Mouse (Mus musculus) stomach, embryonic 16.5 days (tissue): ENCODE measurements around the gene Gm45194. TPM values are rescaled to one million over a fixed set of nuclear protein-coding genes. Genes with fewer than 3 reads are reported as not detected.

ENCODE experiments used
- ATAC-seq: fragments of 200-750 bp; cut with Nextera tagmentation; 2 replicates; pipeline ENCODE4 v1.8.0; 2017; ENCODE audit warnings: moderate number of reproducible peaks, moderate TSS enrichment; ENCODE audit not compliant: insufficient read depth, low FRiP score
- H3K27ac ChIP-seq: fragments of 300-500 bp; sonication (generic); 2 replicates; pipeline ENCODE4 v1.5.1; 2014; ENCODE audit warnings: low read length
- H3K27me3 ChIP-seq: fragments of 300-500 bp; sonication (generic); 2 replicates; pipeline ENCODE4 v1.6.1; 2014; ENCODE audit warnings: low read length, control low read depth, mixed read lengths; ENCODE audit not compliant: control insufficient read depth, insufficient read depth
- H3K36me3 ChIP-seq: fragments of 300-500 bp; sonication (generic); 2 replicates; pipeline ENCODE4 v1.6.1; 2014; ENCODE audit warnings: low read length; ENCODE audit not compliant: control insufficient read depth, insufficient read depth
- H3K4me1 ChIP-seq: fragments of 300-500 bp; sonication (generic); 2 replicates; pipeline ENCODE4 v1.6.1; 2014; ENCODE audit warnings: low read length, control low read depth, mixed read lengths; ENCODE audit not compliant: control insufficient read depth, insufficient read depth
- H3K4me2 ChIP-seq: fragments of 300-500 bp; sonication (generic); 2 replicates; pipeline ENCODE4 v1.6.1; 2014; ENCODE audit warnings: low read depth, low read length, mixed read lengths
- H3K4me3 ChIP-seq: fragments of 300-500 bp; sonication (generic); replicated peaks from 2 replicates; pipeline ENCODE4 v1.5.1; 2014; ENCODE audit warnings: mild to moderate bottlenecking, low read length
- H3K9ac ChIP-seq: fragments of 300-500 bp; sonication (generic); 2 replicates; pipeline ENCODE4 v1.6.1; 2014; ENCODE audit warnings: low read length
- H3K9me3 ChIP-seq: fragments of 300-500 bp; sonication (generic); replicated peaks from 2 replicates; pipeline ENCODE4 v1.6.1; 2016; ENCODE audit warnings: low read length, control low read depth; ENCODE audit not compliant: control insufficient read depth
- WGBS: fragments of 180-500 bp; shearing (Covaris S2); extraction: QIAGEN DNeasy Blood & Tissue Kit; methylation state at CpG from one replicate; pipeline ENCODE4 v1.1.7; 2014; 5-methylcytosine and 5-hydroxymethylcytosine counted together
- polyA plus RNA-seq: library from polyadenylated mRNA; unstranded; fragments of >200 nt; fragmentation: Nextera tagmentation; extraction: Ambion mirVana; gene quantifications from 2 replicates; pipeline ENCODE4 v1.2.1, GENCODE M21; 2015

The Gm45194 gene
- polyA plus RNA-seq: 0.23 TPM in 1 of 2 replicates, not detected in the other

DNA sequence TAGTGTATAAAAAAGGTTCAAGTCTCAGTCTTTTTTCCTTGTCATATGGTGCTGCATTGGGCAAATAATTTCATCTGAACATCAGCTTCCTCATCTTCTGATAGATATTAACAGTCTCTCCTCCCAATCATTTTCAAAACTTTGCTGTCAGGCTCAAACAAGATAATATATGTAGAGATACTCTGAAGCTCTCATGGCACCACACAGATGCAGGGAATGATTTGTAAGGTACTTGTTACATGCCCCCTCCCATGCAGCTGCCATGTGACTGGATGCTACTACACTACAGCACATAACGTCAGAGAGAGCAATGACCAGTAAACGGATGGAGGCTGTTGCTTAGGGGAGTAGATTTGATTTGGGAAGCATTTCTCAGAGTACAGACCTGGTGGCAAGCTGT is at the start of gene Gm45194:
Gm45194 (plus strand) TSS at position 301 of the 400 bp plus-strand sequence.
- no peak within 1 kb of the TSS for H3K4me3 ChIP-seq
- no peak for ATAC-seq
- no peak within 1 kb of the TSS for H3K4me2 ChIP-seq
- WGBS: 38% methylated on average over 2 of the region's 2 CpGs
- no peaks in the 10 kb centered on the region for H3K4me1 ChIP-seq
- no peak within 1 kb of the TSS for H3K27ac ChIP-seq
- H3K27me3 ChIP-seq: no peaks in the 10 kb centered on the region
- H3K9me3 ChIP-seq: no peaks in the 10 kb centered on the region
- H3K9ac ChIP-seq: no peak within 1 kb of the TSS
- H3K36me3 ChIP-seq: no peaks in the 10 kb centered on the region

DNA sequence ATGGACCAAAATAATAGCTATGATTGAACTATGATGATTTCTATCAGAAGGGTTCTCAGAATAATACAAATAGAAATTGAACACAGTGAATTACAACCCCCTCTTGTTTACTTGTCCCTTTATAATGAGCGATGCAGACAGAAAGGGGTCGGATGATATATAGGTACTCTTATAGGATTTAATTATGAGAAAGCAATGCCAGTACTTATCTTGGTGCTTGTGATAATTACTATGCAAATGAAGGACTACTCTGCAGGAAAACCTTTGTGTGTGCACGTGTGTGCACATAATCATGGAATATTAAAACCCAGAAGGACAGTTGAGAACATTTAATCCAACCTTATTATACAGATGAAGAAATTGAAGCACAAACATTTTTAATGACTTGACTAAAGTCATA is 35.3 kb upstream of the Gm45194 start:
- ATAC-seq: no peak
- Histone ChIP-seq H3K27me3 (no peaks in the 10 kb centered on the region), H3K4me2 (no peak overlapping the region), H3K9ac (no peak overlapping the region), H3K36me3 (no peaks in the 10 kb centered on the region), H3K27ac (no peak overlapping the region), H3K4me3 (no peak overlapping the region), H3K9me3 (no peaks in the 10 kb centered on the region), H3K4me1 (no peaks in the 10 kb centered on the region)
- WGBS: 58% methylated on average over 3 of the region's 3 CpGs

DNA sequence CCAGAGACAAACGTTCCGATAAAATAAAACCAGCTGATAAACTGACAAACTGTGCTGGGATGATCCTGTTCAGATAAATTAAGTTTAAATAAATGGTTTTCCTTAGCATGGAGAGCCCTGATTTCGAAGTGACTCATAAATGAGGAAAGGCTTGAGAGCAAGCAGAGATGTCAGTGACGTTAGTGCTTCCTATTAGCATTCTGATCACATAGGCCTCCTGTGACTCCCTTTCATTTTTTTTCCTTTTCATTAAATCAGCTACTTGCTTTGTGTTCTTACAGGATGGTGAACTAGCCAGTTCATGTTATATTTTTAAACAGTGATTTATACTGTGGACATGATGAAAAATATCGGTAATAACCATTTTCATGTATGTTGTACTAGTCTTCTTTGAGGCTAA is 9.9 kb upstream of the Gm45194 start:
- no peak overlapping the region for H3K9ac ChIP-seq
- ATAC-seq: no peak
- no peak overlapping the region for H3K4me3 ChIP-seq
- H3K36me3 ChIP-seq: no peaks in the 10 kb centered on the region
- H3K27me3 ChIP-seq: no peaks in the 10 kb centered on the region
- H3K4me1 ChIP-seq: no peaks in the 10 kb centered on the region
- H3K27ac ChIP-seq: no peak overlapping the region
- WGBS: 79% methylated on average over 5 of the region's 5 CpGs
- no peaks in the 10 kb centered on the region for H3K9me3 ChIP-seq
- H3K4me2 ChIP-seq: no peak overlapping the region

DNA sequence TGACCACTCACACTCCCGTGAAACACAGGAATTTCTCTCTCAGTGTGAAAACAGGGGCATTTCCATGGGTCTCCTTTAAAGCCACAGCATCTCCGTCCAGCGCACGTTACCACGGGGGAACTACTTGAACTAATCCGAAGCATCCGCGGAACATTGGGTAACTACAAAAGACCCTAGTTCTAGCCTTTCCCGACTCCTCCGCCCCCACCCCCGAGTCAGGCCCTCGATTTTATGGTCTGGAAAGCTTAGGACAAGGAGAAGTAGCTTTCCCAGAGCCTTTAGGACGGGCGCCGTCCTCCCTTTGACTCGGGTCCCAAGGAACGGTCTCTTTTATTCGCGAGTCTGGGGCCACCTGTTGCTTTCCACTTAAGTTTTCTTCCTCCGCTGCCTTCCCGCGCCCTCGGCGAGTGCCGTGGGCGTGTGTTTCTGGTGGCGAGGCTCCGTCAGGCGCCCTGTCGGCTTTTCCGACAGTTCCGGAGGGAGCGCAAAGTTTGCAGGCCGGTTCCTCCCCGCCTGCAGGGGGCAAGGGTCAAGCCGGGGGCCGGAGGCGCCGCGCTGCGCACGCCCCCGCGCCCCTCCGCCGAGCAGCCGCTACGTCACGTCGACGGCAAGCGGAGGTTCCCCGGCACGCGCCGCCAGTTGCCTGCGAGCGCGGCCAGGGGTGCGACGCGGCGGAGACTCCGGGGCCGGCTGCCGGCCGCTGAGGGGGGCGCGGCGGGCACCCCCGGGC is 3.3 kb downstream of the Gm45194 start:
- no peak for ATAC-seq
- H3K9ac ChIP-seq: peak overlapping the region; percentile 28; the same call in 1 of the 2 replicates
- no peak overlapping the region for H3K27ac ChIP-seq
- H3K36me3 ChIP-seq: no peaks in the 10 kb centered on the region
- H3K27me3 ChIP-seq: no peaks in the 10 kb centered on the region
- H3K4me1 ChIP-seq: no peaks in the 10 kb centered on the region
- H3K4me3 ChIP-seq: peak overlapping the region; percentile 42
- peak overlapping the region; percentile 64 for H3K4me2 ChIP-seq
- WGBS: 25% methylated on average over 61 of the region's 71 CpGs
- H3K9me3 ChIP-seq: no peaks in the 10 kb centered on the region

DNA sequence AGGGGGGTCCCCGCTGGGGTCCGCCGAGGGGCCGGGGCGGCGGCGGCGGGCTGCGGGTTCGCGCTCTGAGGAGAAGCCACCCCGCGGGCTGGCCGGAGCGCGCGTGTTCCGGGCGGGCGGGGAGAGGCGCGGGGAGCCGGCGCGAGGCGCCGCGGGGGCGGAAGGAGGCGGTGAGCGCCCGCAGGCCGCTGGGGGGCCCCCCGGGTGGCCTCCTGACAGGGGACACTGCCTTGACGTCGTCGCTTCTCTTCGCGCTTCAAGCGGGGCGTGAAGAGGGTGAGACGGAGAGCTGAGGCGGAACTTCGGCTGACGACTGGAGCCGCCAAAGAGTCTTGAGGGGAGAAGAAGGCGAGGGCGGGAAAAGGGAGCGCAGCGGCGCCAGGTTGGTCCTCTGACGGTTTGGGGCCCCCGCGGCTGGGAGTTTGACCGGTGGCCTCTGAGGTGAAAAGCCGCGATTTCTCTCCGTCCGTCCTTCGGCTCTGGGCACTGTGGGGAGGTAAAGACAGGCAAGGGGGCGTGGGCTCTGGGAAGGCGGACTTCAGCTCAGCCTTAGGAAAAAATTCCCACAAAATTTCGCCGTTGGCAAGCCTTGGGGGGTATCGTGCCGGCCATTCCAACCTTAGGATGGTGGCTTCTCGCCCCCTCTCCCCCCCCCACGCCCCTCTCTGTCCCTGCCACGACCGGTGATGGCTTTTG is 4.0 kb downstream of the Gm45194 start:
- Histone ChIP-seq H3K9me3 (no peaks in the 10 kb centered on the region), H3K4me2 (peak overlapping the region; percentile 64), H3K9ac (0 out of 2 replicates have a peak overlapping the region, but pooled peaks have one; percentile 28), H3K4me1 (no peaks in the 10 kb centered on the region), H3K27me3 (no peaks in the 10 kb centered on the region), H3K36me3 (no peaks in the 10 kb centered on the region), H3K27ac (no peak overlapping the region), H3K4me3 (peak overlapping the region; percentile 42)
- ATAC-seq: peak; percentile 33; the same call in 1 of the 2 replicates
- 19% methylated on average over 53 of the region's 70 CpGs for WGBS

DNA sequence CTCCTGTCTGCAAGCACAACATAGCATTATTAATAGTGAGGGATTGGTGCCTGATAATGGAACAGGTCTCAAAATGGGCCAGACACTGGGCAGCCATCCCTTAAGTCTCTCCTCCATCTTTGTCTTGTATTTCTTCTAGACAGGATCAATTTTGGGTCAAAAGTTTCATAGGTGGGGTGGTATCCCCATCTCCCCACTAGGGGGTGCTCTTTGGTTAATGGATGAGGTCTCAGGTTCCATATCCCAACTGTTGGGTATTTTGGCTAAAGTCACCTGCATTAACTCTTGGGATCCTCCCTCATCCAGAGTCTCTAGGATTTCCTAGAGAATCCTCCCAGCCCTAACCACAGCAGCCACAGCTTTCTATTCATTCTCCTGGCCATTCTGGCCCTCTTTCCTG is 26.2 kb downstream of the Gm45194 start:
- Histone ChIP-seq H3K4me2 (no peak overlapping the region), H3K27ac (no peak overlapping the region), H3K4me3 (no peak overlapping the region), H3K9me3 (no peaks in the 10 kb centered on the region), H3K4me1 (no peaks in the 10 kb centered on the region), H3K36me3 (no peaks in the 10 kb centered on the region), H3K9ac (no peak overlapping the region), H3K27me3 (no peaks in the 10 kb centered on the region)
- ATAC-seq: no peak

DNA sequence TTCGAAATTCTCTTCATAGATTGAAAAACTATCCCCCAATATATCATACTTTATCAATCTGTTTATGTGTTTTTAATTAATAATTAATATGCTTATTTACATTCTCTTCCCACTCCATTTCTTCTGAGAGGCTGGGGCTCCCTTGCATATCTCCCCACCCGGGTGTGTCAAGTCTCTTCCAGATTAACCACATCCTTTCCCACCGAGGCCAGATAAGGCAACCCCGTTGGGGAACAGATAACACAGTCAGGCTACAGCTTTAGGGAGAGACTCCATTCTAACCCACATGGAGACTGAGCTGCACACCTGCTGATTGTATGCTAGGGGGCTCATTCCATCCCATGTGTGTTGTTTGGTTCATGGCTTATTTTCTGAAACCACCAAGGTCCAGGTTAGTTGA is 69.7 kb downstream of the Gm45194 start:
- Histone ChIP-seq H3K4me2 (no peak overlapping the region), H3K4me1 (no peaks in the 10 kb centered on the region), H3K9ac (no peak overlapping the region), H3K4me3 (no peak overlapping the region), H3K27me3 (no peaks in the 10 kb centered on the region), H3K9me3 (no peaks in the 10 kb centered on the region), H3K36me3 (no peaks in the 10 kb centered on the region), H3K27ac (no peak overlapping the region)
- ATAC-seq: no peak
- WGBS: 61% methylated on average over 4 of the region's 4 CpGs

DNA sequence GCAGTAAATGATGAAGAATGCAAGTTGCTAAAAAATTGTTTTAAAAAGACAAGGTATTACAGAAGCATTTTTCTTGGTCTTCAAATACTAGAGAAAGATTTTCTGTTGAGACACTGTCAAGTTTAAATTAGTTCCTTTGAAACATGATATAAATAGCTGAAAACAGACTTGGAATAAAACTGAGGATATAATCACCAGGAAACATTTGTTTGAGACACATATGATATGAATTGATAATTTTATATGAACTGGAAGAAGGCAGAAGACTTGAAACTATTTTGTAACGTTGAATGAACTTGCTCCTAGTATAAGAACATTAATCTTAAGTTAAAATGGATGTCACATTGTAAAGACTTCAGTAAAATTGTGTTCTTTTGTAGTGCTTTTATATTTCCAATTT is 108.5 kb downstream of the Gm45194 start:
- 24% methylated on average over 1 of the region's 1 CpGs for WGBS
- no peak overlapping the region for H3K4me3 ChIP-seq
- no peaks in the 10 kb centered on the region for H3K27me3 ChIP-seq
- H3K4me2 ChIP-seq: no peak overlapping the region
- no peaks in the 10 kb centered on the region for H3K9me3 ChIP-seq
- H3K9ac ChIP-seq: no peak overlapping the region
- H3K36me3 ChIP-seq: no peaks in the 10 kb centered on the region
- no peaks in the 10 kb centered on the region for H3K4me1 ChIP-seq
- no peak overlapping the region for H3K27ac ChIP-seq
- ATAC-seq: no peak

DNA sequence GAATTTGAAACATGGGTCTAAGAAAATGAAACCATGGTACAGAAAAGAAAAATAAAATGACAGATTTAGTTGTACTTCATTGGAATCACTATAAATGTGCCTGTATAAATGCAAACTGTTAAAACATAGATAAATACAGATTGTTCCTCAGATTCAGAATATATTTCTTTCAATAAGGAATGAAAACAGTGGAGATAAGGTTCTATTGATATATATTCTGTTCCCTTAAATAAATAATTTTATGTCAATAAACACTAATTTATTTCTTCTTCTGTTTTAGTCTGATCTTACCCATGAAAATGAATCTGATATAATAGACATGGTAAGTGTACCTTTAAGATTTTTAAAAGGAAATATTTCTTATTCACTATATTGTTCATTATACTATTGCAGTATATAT is 119.5 kb downstream of the Gm45194 start, which contains the start of gene Tex16:
Tex16 (plus strand) TSS at position 301 of the 400 bp plus-strand sequence.
- no peak within 1 kb of the TSS for H3K4me2 ChIP-seq
- H3K27ac ChIP-seq: no peak within 1 kb of the TSS
- H3K9ac ChIP-seq: no peak within 1 kb of the TSS
- no peaks in the 10 kb centered on the region for H3K4me1 ChIP-seq
- H3K36me3 ChIP-seq: no peaks in the 10 kb centered on the region
- no peak within 1 kb of the TSS for H3K4me3 ChIP-seq
- ATAC-seq: no peak
- no peaks in the 10 kb centered on the region for H3K27me3 ChIP-seq
- no peaks in the 10 kb centered on the region for H3K9me3 ChIP-seq
